Mouse (Mus musculus) cortical plate, adult 2 months (tissue): Measurements from ENCODE around the gene Gstm7.

ENCODE experiments used
- CTCF ChIP-seq: fragments of 200-500 bp; IDR thresholded peaks from 2 replicates; pipeline ENCODE4 v1.5.1; 2011; ENCODE audit warnings: mild to moderate bottlenecking, control low read depth, low read length; ENCODE audit not compliant: insufficient read depth; ENCODE audit errors: extremely low read depth
- POLR2A ChIP-seq: fragments of 200-500 bp; IDR thresholded peaks from 2 replicates; pipeline ENCODE4 v1.6.1; 2011; ENCODE audit warnings: mild to moderate bottlenecking, low read length, control low read depth; ENCODE audit not compliant: insufficient read depth; ENCODE audit errors: extremely low read depth

DNA sequence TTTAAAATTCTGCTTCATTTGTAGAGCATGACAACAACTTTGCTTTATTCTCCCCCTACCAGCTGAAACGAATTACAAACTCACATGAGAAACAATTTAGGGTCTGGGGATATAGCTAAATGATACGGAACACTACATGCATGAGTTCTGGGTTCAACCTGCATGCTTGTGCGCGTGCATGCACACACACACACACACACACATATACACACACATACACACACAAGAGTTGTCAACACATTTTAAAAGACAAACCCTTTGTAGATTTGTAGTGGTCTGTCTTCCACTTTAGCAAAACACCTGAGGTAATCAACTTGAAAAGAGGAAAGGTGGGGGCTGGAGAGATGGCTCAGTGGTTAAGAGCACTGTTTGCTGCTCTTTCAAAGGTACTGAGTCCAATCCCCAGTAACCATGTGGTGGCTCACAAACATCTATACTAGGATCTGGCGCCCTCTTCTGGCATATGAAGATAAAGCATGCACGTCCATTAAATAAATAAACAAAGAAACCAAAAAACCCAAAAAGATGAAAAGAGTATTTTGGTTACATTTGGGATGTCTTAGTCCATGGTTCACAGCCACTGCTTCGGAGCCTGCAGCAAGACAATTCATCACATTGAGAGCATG lies 13.7 kb downstream of the Gstm7 start:
- TF ChIP-seq POLR2A (no peak), CTCF (peak; percentile 58)
